Mouse (Mus musculus) heart, embryonic 12.5 days (tissue): Measurements from ENCODE around the gene B3glct. TPM values are rescaled to one million over a fixed set of nuclear protein-coding genes. Genes with fewer than 3 reads are reported as not detected.

Experiments used
- ATAC-seq: fragments of 200-750 bp; cut with Nextera tagmentation; 2 replicates; pipeline ENCODE4 v1.8.0; 2017; ENCODE audit warnings: moderate TSS enrichment, moderate library complexity; ENCODE audit not compliant: insufficient number of reproducible peaks, low FRiP score
- H3K27ac ChIP-seq: fragments of 300-500 bp; sonication (generic); 2 replicates; pipeline ENCODE4 v1.5.1; 2016; ENCODE audit warnings: mild to moderate bottlenecking, moderate library complexity; ENCODE audit not compliant: poor library complexity, severe bottlenecking
- H3K27me3 ChIP-seq: fragments of 300-500 bp; sonication (generic); replicated peaks from 2 replicates; pipeline ENCODE4 v1.6.1; 2016; ENCODE audit warnings: mild to moderate bottlenecking, moderate library complexity
- H3K36me3 ChIP-seq: fragments of 300-500 bp; sonication (generic); 2 replicates; pipeline ENCODE4 v1.6.1; 2016; ENCODE audit warnings: mild to moderate bottlenecking, moderate library complexity
- H3K4me1 ChIP-seq: fragments of 300-500 bp; sonication (generic); replicated peaks from 2 replicates; pipeline ENCODE4 v1.6.1; 2016; ENCODE audit warnings: mild to moderate bottlenecking
- H3K4me2 ChIP-seq: fragments of 300-500 bp; sonication (generic); 2 replicates; pipeline ENCODE4 v1.6.1; 2016; ENCODE audit warnings: mild to moderate bottlenecking, moderate library complexity
- H3K4me3 ChIP-seq: fragments of 300-500 bp; sonication (generic); 2 replicates; pipeline ENCODE4 v1.5.1; 2016; ENCODE audit warnings: mild to moderate bottlenecking
- H3K9ac ChIP-seq: fragments of 300-500 bp; sonication (generic); 2 replicates; pipeline ENCODE4 v1.6.1; 2016; ENCODE audit warnings: mild to moderate bottlenecking, moderate library complexity
- H3K9me3 ChIP-seq: fragments of 300-500 bp; sonication (generic); replicated peaks from 2 replicates; pipeline ENCODE4 v1.6.1; 2016; ENCODE audit warnings: mild to moderate bottlenecking, moderate library complexity
- WGBS: fragments of 180-500 bp; shearing (Covaris S2); methylation state at CpG from one replicate; pipeline ENCODE4 v1.1.7; 2016; 5-methylcytosine and 5-hydroxymethylcytosine counted together
- polyA plus RNA-seq: library from polyadenylated mRNA; unstranded; fragments of >200 nt; fragmentation: Nextera tagmentation; extraction: Ambion mirVana; gene quantifications from 2 replicates; pipeline ENCODE4 v1.2.1, GENCODE M21; 2016

B3glct gene
- polyA plus RNA-seq, 1 experiment from 2014 or later, result 12.0 TPM

GRCm38 (mm10) chr5:149677196-149677595, 834 bp upstream of the B3glct start:
- no peaks in the 10 kb centered on the region; the same call in 1 of the 2 replicates for H3K27me3 ChIP-seq
- WGBS, result 95% methylated on average over 3 of the region's 3 CpGs
- peaks cover 9% of the 10 kb centered on the region for H3K4me1 ChIP-seq
- H3K36me3 ChIP-seq, result no peaks in the 10 kb centered on the region
- H3K9ac ChIP-seq, result no peak overlapping the region
- no peak overlapping the region for H3K4me3 ChIP-seq
- H3K9me3 ChIP-seq, result no peaks in the 10 kb centered on the region
- no peak overlapping the region for H3K4me2 ChIP-seq
- H3K27ac ChIP-seq, result no peak overlapping the region
- ATAC-seq, result no peak

DNA sequence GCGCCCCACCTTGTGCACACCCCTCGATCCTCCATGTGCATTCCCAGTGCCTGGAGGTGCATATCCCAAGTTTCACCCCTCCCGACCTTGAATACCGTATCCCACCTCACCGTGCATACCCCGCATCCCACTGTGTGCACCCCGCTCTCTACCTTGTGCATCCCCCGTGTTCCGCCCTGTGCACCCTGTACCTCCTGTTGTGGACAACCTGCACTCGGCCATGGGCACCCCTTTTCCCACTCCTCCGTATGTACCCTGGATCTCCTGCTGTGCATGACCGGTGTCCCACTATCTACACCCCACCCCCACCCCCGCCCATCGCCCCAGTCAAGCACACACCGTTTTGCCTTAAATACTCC, 939 bp downstream of the B3glct start:
- H3K9ac ChIP-seq, result peak overlapping the region; percentile 94
- WGBS, result 2% methylated on average over 15 of the region's 15 CpGs
- no peaks in the 10 kb centered on the region; the same call in 1 of the 2 replicates for H3K27me3 ChIP-seq
- no peaks in the 10 kb centered on the region for H3K9me3 ChIP-seq
- peak overlapping the region; percentile 85 for H3K4me3 ChIP-seq
- peaks cover 9% of the 10 kb centered on the region for H3K4me1 ChIP-seq
- H3K36me3 ChIP-seq, result no peaks in the 10 kb centered on the region
- peak overlapping the region; percentile 94 for H3K4me2 ChIP-seq
- H3K27ac ChIP-seq, result no peak overlapping the region
- 0 out of 2 replicates have a peak, but pooled peaks have one; percentile 3 for ATAC-seq

GRCm38 (mm10) chr5:149679362-149679761, 1.3 kb downstream of the B3glct start:
- no peaks in the 10 kb centered on the region for H3K9me3 ChIP-seq
- peaks cover 9% of the 10 kb centered on the region for H3K4me1 ChIP-seq
- H3K27ac ChIP-seq, result no peak overlapping the region
- peak overlapping the region; percentile 94 for H3K9ac ChIP-seq
- H3K4me3 ChIP-seq, result peak overlapping the region; percentile 85
- no peaks in the 10 kb centered on the region for H3K36me3 ChIP-seq
- WGBS, result 11% methylated on average over 12 of the region's 12 CpGs
- no peaks in the 10 kb centered on the region; the same call in 1 of the 2 replicates for H3K27me3 ChIP-seq
- ATAC-seq, result no peak
- peak overlapping the region; percentile 94 for H3K4me2 ChIP-seq

- ATAC-seq, result no peak
- Histone ChIP-seq H3K4me1 (peaks cover 9% of the 10 kb centered on the region), H3K4me2 (no peak overlapping the region), H3K27me3 (no peaks in the 10 kb centered on the region; the same call in 1 of the 2 replicates), H3K36me3 (no peaks in the 10 kb centered on the region), H3K9me3 (no peaks in the 10 kb centered on the region), H3K27ac (no peak overlapping the region), H3K4me3 (no peak overlapping the region), H3K9ac (no peak overlapping the region)
- 71% methylated on average over 7 of the region's 7 CpGs for WGBS
Measured at GRCm38 (mm10) chr5:149679886-149680285, 1.9 kb downstream of the B3glct start.

DNA sequence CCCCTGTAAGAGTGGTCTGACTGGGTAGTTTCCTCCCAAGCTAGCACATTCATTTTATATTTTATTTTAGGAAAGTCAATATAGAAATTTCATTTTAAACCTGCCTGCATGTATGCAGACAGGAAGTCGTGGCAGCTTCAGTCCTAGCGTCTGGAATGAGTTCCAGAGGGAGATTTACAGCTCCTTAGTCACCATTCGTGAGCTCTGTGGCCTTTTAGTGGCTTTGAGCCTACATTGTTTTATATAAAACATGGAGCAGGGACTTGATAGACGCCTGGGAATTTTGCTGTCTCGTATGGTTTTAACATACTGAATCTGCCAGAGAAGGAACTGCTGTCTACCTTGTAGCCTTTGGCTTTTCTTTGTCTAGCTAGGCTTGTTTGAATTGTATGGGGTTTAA, 2.9 kb downstream of the B3glct start:
- Histone ChIP-seq H3K27me3 (no peaks in the 10 kb centered on the region; the same call in 1 of the 2 replicates), H3K4me1 (peaks cover 9% of the 10 kb centered on the region), H3K27ac (no peak overlapping the region), H3K9ac (no peak overlapping the region), H3K36me3 (no peaks in the 10 kb centered on the region), H3K9me3 (no peaks in the 10 kb centered on the region), H3K4me3 (no peak overlapping the region), H3K4me2 (no peak overlapping the region)
- ATAC-seq, result no peak
- 69% methylated on average over 5 of the region's 5 CpGs for WGBS

GRCm38 (mm10) chr5:149689860-149690259, 11.8 kb downstream of the B3glct start:
- Histone ChIP-seq H3K9ac (no peak overlapping the region), H3K27ac (no peak overlapping the region), H3K36me3 (no peaks in the 10 kb centered on the region), H3K9me3 (peaks cover 3% of the 10 kb centered on the region; the same call in 1 of the 2 replicates), H3K4me3 (no peak overlapping the region), H3K27me3 (no peaks in the 10 kb centered on the region), H3K4me1 (no peaks in the 10 kb centered on the region), H3K4me2 (no peak overlapping the region)
- no peak for ATAC-seq
- 73% methylated on average over 5 of the region's 5 CpGs for WGBS

DNA sequence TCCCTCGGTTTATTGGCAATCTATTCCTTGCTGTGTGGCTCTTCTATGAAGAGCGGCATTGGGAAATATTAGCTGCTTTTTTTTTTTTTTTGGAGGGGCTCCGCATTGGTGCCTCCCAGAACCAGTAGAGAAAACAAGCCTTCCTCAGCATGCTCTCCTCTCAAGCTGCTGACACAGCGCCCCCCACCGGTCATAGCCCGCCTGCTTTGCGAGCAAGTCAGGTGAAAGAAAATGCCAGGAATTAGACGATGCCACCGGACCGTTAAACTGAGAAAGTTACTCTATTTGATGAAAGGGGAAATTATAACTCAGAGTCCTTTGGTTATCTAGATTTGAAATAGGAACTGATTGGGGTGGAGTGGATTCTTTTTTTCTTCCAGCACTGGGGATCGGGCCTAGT, 14.5 kb downstream of the B3glct start:
- peaks cover 4% of the 10 kb centered on the region; the same call in 1 of the 2 replicates for H3K36me3 ChIP-seq
- no peak overlapping the region for H3K27ac ChIP-seq
- H3K4me3 ChIP-seq, result no peak overlapping the region
- H3K9ac ChIP-seq, result no peak overlapping the region
- no peaks in the 10 kb centered on the region for H3K4me1 ChIP-seq
- no peak overlapping the region for H3K4me2 ChIP-seq
- peaks cover 3% of the 10 kb centered on the region; the same call in 1 of the 2 replicates for H3K9me3 ChIP-seq
- WGBS, result 75% methylated on average over 11 of the region's 11 CpGs
- no peak for ATAC-seq
- no peaks in the 10 kb centered on the region for H3K27me3 ChIP-seq

- Histone ChIP-seq H3K27ac (no peak overlapping the region), H3K4me1 (no peaks in the 10 kb centered on the region), H3K9ac (no peak overlapping the region), H3K9me3 (peaks cover 3% of the 10 kb centered on the region; the same call in 1 of the 2 replicates), H3K4me2 (no peak overlapping the region), H3K36me3 (peaks cover 8% of the 10 kb centered on the region; the same call in 1 of the 2 replicates), H3K4me3 (no peak overlapping the region), H3K27me3 (no peaks in the 10 kb centered on the region)
- ATAC-seq, result no peak
- 63% methylated on average over 2 of the region's 2 CpGs for WGBS
Measured at GRCm38 (mm10) chr5:149693200-149693599, 15.2 kb downstream of the B3glct start.

DNA sequence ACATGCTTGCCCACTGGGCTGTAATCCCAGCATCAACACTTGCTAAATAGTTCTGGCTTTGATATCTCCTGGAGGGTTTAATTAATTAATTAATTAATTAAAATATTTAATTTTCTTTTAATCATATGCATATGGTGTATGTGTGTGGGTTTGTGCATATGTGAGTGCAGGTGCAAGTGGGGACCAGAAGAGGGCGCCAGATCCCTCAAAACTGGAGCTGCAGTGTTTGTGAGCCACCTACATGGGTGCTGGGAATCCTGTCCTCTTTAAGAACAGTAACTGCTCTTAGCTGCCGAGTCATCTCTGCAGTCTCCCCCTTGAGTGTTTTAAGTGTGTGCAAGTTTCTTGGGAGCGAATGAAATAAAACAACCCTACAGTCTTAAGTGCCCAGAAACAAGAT, 15.9 kb downstream of the B3glct start:
- Histone ChIP-seq H3K36me3 (peaks cover 8% of the 10 kb centered on the region; the same call in 1 of the 2 replicates), H3K4me1 (no peaks in the 10 kb centered on the region), H3K4me3 (no peak overlapping the region), H3K9me3 (peaks cover 3% of the 10 kb centered on the region; the same call in 1 of the 2 replicates), H3K4me2 (no peak overlapping the region), H3K27ac (no peak overlapping the region), H3K9ac (no peak overlapping the region), H3K27me3 (no peaks in the 10 kb centered on the region)
- ATAC-seq, result no peak
- 75% methylated on average over 3 of the region's 3 CpGs for WGBS

DNA sequence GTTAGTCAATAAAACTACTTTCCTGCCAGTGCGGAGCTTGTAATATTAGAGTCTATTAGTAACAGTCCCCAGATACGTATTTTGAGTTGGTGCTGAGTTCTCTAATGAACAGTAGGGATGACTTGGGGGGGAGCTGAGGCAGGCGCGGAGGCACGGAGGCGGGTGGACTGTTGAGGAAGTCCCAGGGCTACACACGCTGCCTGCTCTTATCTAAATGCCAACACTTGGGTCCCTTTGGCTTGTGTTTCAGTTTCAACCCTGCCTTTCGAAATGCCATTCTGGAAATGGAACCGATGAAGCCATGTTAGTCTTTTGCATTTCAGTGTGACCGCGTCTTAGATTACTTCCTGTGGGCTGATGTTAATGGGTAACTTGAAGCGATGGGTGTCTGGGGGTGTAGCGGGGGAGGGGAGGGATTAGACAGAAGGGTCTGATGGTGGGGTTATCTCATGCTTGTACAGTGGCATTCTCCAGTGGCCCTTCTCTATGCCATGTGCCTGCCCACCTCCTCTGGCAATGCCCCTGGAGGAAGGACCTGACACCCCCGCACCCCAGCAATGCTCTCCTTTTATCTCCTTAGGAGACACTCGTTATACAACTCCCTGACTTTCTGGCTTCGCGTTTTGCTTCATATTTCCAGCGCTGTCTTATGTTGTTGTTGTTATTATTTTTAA, 17.2 kb downstream of the B3glct start:
- Histone ChIP-seq H3K4me1 (no peaks in the 10 kb centered on the region), H3K4me3 (no peak overlapping the region), H3K27ac (no peak overlapping the region), H3K4me2 (no peak overlapping the region), H3K36me3 (peaks cover 8% of the 10 kb centered on the region; the same call in 1 of the 2 replicates), H3K27me3 (no peaks in the 10 kb centered on the region), H3K9ac (no peak overlapping the region), H3K9me3 (peaks cover 3% of the 10 kb centered on the region; the same call in 1 of the 2 replicates)
- WGBS, result 76% methylated on average over 18 of the region's 18 CpGs
- ATAC-seq, result no peak

DNA sequence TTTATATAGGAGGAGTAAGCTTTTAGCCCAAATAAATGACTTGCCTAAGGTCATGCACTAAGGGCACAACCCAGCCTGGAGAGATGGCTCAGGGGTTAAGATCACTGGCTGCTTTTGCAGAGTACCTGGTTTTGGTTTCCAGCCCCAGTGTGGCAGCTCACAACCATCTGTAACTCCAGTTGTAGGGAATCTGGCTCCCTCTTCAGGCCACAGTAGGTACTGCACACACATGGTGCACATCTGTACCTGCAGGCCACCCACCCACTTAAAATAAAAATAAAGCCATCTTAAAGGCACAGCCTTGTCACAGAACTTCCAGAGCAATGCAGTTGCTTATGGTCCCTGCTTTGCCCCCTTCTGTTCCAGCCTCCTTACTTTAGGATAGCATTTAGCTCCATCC, 24.7 kb downstream of the B3glct start:
- ATAC-seq, result no peak
- Histone ChIP-seq H3K4me1 (no peaks in the 10 kb centered on the region), H3K27me3 (no peaks in the 10 kb centered on the region), H3K27ac (no peak overlapping the region), H3K4me2 (no peak overlapping the region), H3K4me3 (no peak overlapping the region), H3K36me3 (0 out of 2 replicates have a peak, but pooled peaks cover 5% of the 10 kb centered on the region), H3K9me3 (peaks cover 13% of the 10 kb centered on the region), H3K9ac (no peak overlapping the region)
